Mouse (Mus musculus): ENCODE results near the gene Prr7. TPM values are rescaled to one million over a fixed set of nuclear protein-coding genes. Genes with fewer than 3 reads are reported as not detected.
"Not testable (repeated sequence)": the region's sequence is repeated elsewhere in the genome, so short reads cannot be mapped to it uniquely, and the experiment has no call there.

Gene Prr7
- polyA plus RNA-seq, 1 experiment from 2014 or later = 3.2 TPM

- H3K9ac ChIP-seq; H3K4me2 ChIP-seq; H3K27ac ChIP-seq; H3K27me3 ChIP-seq; H3K36me3 ChIP-seq; H3K4me1 ChIP-seq (replicated peaks); H3K4me3 ChIP-seq; ATAC-seq (ENCODE audit: low FRiP score): not testable (repeated sequence)
- 93% methylated on average over 15 of the region's 15 CpGs for WGBS
- peaks cover 12% of the 10 kb centered on the region for H3K9me3 ChIP-seq
Observed at GRCm38 (mm10) chr13:55437111-55437629, 26.9 kb upstream of the Prr7 start.

- no peak for ATAC-seq (ENCODE audit: low FRiP score)
- H3K9me3 ChIP-seq = no peaks in the 10 kb centered on the region
- peak overlapping the region; percentile 80 for H3K4me3 ChIP-seq
- no peaks in the 10 kb centered on the region for H3K36me3 ChIP-seq
- H3K4me2 ChIP-seq = peak overlapping the region; percentile 65
- H3K4me1 ChIP-seq (replicated peaks) = peaks cover 38% of the 10 kb centered on the region
- peak overlapping the region; percentile 71 for H3K9ac ChIP-seq
- H3K27ac ChIP-seq = peak overlapping the region; percentile 96
- H3K27me3 ChIP-seq = no peaks in the 10 kb centered on the region
- WGBS = 42% methylated on average over 9 of the region's 9 CpGs
Observed at GRCm38 (mm10) chr13:55443799-55444285, 20.2 kb upstream of the Prr7 start.

GRCm38 (mm10) chr13:55444286-55444936 lies 19.7 kb upstream of the Prr7 start:
- H3K27me3 ChIP-seq = no peaks in the 10 kb centered on the region
- H3K36me3 ChIP-seq = 0 out of 2 replicates have a peak, but pooled peaks cover 3% of the 10 kb centered on the region
- H3K4me1 ChIP-seq (replicated peaks) = peaks cover 38% of the 10 kb centered on the region
- H3K4me2 ChIP-seq = peak overlapping the region; percentile 65
- 1% methylated on average over 33 of the region's 33 CpGs for WGBS
- peak overlapping the region; percentile 71 for H3K9ac ChIP-seq
- peak; percentile 78 for ATAC-seq (ENCODE audit: low FRiP score)
- peak overlapping the region; percentile 96 for H3K27ac ChIP-seq
- peak overlapping the region; percentile 80 for H3K4me3 ChIP-seq
- H3K9me3 ChIP-seq = no peaks in the 10 kb centered on the region

- H3K4me3 ChIP-seq = peak within 1 kb of the TSS; percentile 80
- H3K9me3 ChIP-seq = no peaks in the 10 kb centered on the region
- peak within 1 kb of the TSS; percentile 93 for H3K4me2 ChIP-seq
- H3K27me3 ChIP-seq = no peaks in the 10 kb centered on the region
- peaks cover 38% of the 10 kb centered on the region for H3K4me1 ChIP-seq (replicated peaks)
- ATAC-seq (ENCODE audit: low FRiP score) = peak; percentile 97
- H3K36me3 ChIP-seq = peaks cover 7% of the 10 kb centered on the region
- under 1% methylated on average over 31 of the region's 35 CpGs for WGBS
- peak within 1 kb of the TSS; percentile 95 for H3K9ac ChIP-seq
- peak within 1 kb of the TSS; percentile 96 for H3K27ac ChIP-seq
Observed at GRCm38 (mm10) chr13:55444937-55445315, 19.1 kb upstream of the Prr7 start, which contains the start of gene Grk6. TSS of gene Grk6 (plus strand) at chr13:55445072.

GRCm38 (mm10) chr13:55445361-55446091 lies 18.5 kb upstream of the Prr7 start:
- WGBS = under 1% methylated on average over 65 of the region's 66 CpGs
- no peak; the same call in 1 of the 2 replicates for ATAC-seq (ENCODE audit: low FRiP score)
- Histone ChIP-seq H3K9ac (peak overlapping the region; percentile 95), H3K4me2 (peak overlapping the region; percentile 93), H3K4me1 (replicated peaks) (peaks cover 38% of the 10 kb centered on the region), H3K4me3 (peak overlapping the region; percentile 80), H3K27ac (peak overlapping the region; percentile 96), H3K9me3 (no peaks in the 10 kb centered on the region), H3K27me3 (no peaks in the 10 kb centered on the region), H3K36me3 (peaks cover 13% of the 10 kb centered on the region)

- H3K27me3 ChIP-seq = no peaks in the 10 kb centered on the region
- peaks cover 24% of the 10 kb centered on the region for H3K36me3 ChIP-seq
- H3K9me3 ChIP-seq = no peaks in the 10 kb centered on the region
- peak overlapping the region; percentile 93 for H3K4me2 ChIP-seq
- H3K4me1 ChIP-seq (replicated peaks) = peaks cover 38% of the 10 kb centered on the region
- no peak for ATAC-seq (ENCODE audit: low FRiP score)
- H3K9ac ChIP-seq = peak overlapping the region; percentile 95
- H3K4me3 ChIP-seq = peak overlapping the region; percentile 80
- 83% methylated on average over 6 of the region's 6 CpGs for WGBS
- H3K27ac ChIP-seq = no peak overlapping the region
Observed at GRCm38 (mm10) chr13:55446483-55447105, 17.5 kb upstream of the Prr7 start.

GRCm38 (mm10) chr13:55447543-55447943 lies 16.5 kb upstream of the Prr7 start:
- H3K4me2 ChIP-seq = no peak overlapping the region
- H3K27me3 ChIP-seq = no peaks in the 10 kb centered on the region
- peak overlapping the region; percentile 95; the same call in 1 of the 2 replicates for H3K9ac ChIP-seq
- peaks cover 34% of the 10 kb centered on the region for H3K36me3 ChIP-seq
- no peaks in the 10 kb centered on the region for H3K9me3 ChIP-seq
- H3K27ac ChIP-seq = no peak overlapping the region
- no peak overlapping the region for H3K4me3 ChIP-seq
- WGBS = 66% methylated on average over 3 of the region's 3 CpGs
- H3K4me1 ChIP-seq (replicated peaks) = peaks cover 38% of the 10 kb centered on the region
- ATAC-seq (ENCODE audit: low FRiP score) = no peak

GRCm38 (mm10) chr13:55448131-55448530 lies 15.9 kb upstream of the Prr7 start:
- WGBS = 95% methylated on average over 5 of the region's 5 CpGs
- Histone ChIP-seq H3K4me2 (no peak overlapping the region), H3K27ac (no peak overlapping the region), H3K9ac (no peak overlapping the region), H3K4me3 (no peak overlapping the region), H3K36me3 (peaks cover 39% of the 10 kb centered on the region), H3K27me3 (no peaks in the 10 kb centered on the region), H3K4me1 (replicated peaks) (peaks cover 38% of the 10 kb centered on the region), H3K9me3 (no peaks in the 10 kb centered on the region)
- no peak for ATAC-seq (ENCODE audit: low FRiP score)

- Histone ChIP-seq H3K9me3 (no peaks in the 10 kb centered on the region), H3K4me2 (no peak overlapping the region), H3K36me3 (peaks cover 50% of the 10 kb centered on the region), H3K4me3 (no peak overlapping the region), H3K4me1 (replicated peaks) (peaks cover 30% of the 10 kb centered on the region), H3K27me3 (no peaks in the 10 kb centered on the region), H3K9ac (no peak overlapping the region), H3K27ac (no peak overlapping the region)
- 95% methylated on average over 9 of the region's 9 CpGs for WGBS
- no peak for ATAC-seq (ENCODE audit: low FRiP score)
Observed at GRCm38 (mm10) chr13:55449205-55449604, 14.9 kb upstream of the Prr7 start.

- H3K27me3 ChIP-seq = no peaks in the 10 kb centered on the region
- WGBS = 90% methylated on average over 17 of the region's 17 CpGs
- H3K4me1 ChIP-seq (replicated peaks) = peaks cover 30% of the 10 kb centered on the region
- H3K4me3 ChIP-seq = no peak overlapping the region
- peaks cover 57% of the 10 kb centered on the region for H3K36me3 ChIP-seq
- H3K9ac ChIP-seq = no peak overlapping the region
- H3K27ac ChIP-seq = no peak overlapping the region
- no peaks in the 10 kb centered on the region for H3K9me3 ChIP-seq
- no peak for ATAC-seq (ENCODE audit: low FRiP score)
- no peak overlapping the region for H3K4me2 ChIP-seq
Observed at GRCm38 (mm10) chr13:55449679-55450441, 14.2 kb upstream of the Prr7 start.

GRCm38 (mm10) chr13:55450511-55450980 lies 13.5 kb upstream of the Prr7 start:
- peaks cover 64% of the 10 kb centered on the region for H3K36me3 ChIP-seq
- no peak for ATAC-seq (ENCODE audit: low FRiP score)

More at GRCm38 (mm10) chr13:55450511-55450980, 13.5 kb upstream of the Prr7 start:
- Histone ChIP-seq H3K4me2 (no peak overlapping the region), H3K9ac (no peak overlapping the region), H3K4me1 (replicated peaks) (peaks cover 30% of the 10 kb centered on the region), H3K4me3 (no peak overlapping the region), H3K9me3 (no peaks in the 10 kb centered on the region), H3K27me3 (no peaks in the 10 kb centered on the region), H3K27ac (no peak overlapping the region)
- 93% methylated on average over 11 of the region's 11 CpGs for WGBS

Data from hindbrain, embryonic 13.5 days (tissue).